Mouse (Mus musculus) urinary bladder, postnatal 14 days (tissue): ENCODE results near the gene Agap1.

Experiments used
- DNase-seq: peaks from one replicate; pipeline ENCODE4 v3.0.0; 2021; ENCODE audit warnings: low spot score

Gene Agap1

DNA sequence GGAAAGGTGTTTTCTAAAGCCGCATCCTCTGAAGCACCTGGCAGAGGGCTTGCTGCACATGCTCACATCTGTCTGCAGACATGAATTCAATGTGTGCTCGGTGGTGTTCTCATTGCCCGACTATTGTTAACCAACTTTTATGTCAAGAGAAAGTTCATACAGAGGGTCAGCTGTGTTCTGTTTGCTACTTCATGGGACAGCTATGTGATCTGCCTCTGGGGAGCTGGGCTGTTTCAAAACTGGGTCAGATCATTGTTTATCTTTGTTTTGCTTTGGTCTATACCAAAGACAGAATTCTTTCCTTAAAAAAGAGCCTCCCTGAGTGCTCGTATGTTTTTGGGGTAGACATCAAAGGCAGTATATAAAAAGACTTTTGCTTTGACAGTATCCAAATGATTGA, 89.5 kb downstream of the Agap1 start:
- no peak for DNase-seq

DNA sequence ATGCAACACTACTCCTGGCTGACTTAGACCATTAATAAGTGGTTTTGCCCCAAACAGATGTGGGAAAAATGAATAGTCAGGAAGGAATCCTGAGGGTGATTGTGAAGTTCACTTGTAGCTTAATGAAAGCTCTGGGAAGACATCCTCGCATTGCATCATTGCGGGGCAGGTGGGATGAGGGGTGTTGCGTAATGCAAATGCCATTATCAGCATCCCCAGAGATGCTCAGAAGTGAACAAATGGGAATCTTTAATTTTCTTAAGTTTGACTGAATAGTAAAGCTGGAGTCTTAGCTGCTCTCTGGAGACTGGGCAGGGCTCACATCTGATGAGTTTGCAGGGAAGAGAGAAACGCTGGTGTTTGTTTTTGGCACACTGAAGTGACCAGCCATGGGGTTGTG, 90.5 kb downstream of the Agap1 start:
- no peak for DNase-seq

DNA sequence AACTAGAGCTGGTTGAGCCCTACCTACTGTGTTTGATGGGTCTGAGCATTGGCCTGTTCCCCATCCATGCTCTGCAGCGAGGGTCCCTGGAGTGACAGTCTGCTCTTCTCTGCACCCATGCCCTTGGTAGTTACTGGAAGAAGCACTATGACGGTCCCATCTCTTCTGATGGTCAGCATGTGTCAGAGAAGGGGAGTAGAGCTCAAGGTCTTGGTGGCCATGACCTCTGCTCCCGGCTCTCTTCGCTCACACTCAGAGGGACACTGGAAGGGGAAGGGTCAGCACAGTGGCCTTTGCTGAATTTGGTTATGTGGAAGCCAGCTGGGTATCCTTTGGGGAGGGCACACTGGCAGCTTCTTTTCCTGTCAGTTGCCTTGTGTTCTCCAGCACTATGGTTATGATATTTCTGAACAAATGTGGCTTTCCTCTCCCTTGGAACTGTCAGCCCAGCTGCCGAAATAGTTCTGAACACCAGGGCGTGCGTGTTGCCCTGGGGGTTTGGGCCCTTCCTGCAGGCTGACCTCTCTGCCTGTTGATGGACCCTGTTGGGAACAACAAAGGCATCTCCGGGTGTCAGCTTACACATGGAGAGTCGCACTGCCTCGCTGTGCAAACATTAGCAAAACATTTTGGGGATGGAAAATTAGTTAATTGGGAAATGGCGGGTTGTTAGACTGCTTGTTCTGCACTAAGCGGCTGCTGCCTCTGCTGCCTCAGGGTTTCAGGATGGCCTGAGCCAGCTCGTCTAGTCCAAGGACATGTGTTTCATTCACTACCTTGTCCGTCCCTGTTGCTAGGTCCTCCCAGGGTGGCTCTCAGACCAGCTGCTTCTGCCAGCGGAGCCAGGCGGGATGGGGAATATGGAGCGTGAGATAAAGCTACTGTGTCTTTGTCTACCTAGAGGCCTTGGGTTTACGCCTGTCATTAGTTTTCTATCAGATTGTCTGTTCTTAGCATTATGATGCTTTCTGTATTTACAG, 93.2 kb downstream of the Agap1 start:
- DNase-seq = no peak

DNA sequence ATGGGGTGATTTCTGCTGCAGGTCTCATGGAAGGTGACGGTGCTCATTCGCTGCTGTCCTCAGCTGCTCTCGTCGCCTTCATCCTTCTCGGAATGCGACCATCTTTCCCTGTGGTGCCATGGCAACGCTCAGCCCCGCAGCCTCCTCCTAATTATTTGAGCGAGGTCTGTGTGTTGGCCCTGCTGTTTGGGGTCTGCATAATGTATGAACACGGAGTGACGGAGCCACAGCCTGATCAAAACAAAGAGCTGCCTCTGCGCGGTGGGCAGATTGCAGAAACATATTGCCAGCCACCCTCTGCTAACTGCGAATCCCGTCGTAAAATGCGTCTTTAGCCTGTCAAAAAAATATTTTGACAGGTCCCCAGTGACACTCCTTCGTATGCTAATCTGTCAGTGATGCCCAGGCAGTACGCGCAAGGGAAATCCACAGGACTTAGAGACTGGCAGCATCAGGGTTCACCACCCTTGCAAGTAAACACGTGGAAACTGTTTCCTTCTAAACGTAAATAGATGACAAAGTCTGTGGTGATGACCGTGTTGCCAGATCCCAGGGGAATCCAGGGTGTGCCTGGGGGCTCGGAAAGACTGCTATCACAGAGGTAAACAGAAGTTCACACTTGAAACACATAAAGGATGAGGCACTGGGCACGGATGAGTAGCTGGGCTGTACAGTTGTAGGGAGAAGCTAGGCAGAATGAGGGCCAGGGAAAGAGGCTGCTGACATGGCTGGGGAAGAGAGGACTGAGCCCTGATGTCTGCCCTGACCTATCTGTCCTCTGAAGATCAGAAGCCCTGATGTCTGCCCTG, 95.7 kb downstream of the Agap1 start:
- no peak for DNase-seq

DNA sequence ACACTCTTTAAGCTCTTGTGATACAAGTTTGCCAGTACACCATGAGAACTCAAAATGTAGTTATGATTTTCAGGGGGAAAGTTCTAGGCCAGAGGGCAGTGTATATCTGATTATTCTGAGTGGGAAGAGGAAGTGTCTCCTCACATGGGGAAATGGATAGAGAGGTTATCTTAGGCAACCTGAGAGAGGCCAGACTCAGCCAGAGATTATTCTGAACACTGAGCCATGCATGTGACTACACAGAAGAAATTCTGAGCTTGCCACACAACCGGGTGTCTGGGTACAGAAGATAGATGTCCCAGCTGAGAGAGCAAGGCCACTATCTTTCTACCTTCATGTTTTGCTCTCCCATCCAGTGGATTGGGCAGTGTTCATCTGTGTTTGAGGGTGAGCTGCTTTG, 97.9 kb downstream of the Agap1 start:
- no peak for DNase-seq

DNA sequence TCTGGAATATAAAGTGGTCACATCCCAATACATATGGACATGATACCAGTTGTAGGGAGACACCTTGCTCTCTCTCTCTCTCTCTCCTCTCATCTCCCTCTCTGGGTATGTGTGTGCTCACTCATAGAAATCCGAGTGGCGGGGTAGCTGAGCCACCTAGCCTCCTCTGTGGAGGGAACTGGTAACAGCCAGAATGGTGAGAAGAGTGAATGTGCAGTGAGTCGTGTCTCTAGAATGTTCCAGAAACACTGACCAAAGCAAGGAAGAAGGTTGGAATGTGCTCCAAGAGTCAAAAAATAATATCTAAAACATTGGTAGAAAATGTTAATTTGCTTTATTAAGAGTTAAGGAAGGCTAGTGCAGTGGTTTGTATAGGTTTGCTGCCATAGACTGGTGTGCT, 99.2 kb downstream of the Agap1 start:
- DNase-seq = no peak

DNA sequence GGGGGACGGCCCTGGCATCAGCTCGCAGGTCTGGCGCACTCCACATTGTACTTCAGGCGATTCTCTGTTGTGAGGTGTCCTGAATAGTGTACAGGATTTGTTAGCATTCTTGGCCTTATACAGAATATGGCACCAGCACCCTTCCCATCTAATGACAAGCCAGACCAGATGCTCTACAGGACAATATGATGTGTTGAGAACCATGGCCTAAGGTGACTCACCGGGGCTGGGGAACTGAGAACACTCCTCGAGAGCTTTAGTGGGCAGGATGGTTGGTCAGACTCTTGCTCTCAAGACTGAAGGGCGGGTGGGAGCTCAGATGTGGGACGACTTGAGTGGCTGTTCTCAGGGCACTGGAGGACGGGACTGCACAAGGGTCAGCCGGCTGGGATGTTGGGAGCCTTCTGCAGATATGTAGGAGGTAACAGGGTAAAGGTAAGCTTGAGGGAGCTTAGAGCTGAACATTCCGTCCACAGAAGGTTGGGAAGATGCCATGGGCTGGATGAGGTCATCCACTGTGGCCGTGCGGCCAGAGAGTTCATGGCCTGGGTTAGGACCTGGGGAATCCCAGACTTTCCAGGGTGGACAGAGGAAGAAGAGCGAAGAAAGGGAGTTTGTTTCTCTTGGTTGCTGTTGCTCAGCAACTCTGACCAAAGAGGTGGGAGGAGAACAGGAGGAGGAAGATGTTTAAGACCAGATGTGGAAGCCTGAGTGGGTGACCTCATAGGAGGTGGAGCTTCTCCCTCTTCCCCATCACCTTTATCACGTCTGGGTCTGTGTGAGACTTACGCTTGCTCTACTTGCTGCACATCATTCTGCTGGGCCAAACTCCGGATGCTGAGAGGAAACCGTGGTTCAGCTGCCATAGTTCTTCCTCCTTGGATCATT, 100.6 kb downstream of the Agap1 start:
- DNase-seq = peak; percentile 54

DNA sequence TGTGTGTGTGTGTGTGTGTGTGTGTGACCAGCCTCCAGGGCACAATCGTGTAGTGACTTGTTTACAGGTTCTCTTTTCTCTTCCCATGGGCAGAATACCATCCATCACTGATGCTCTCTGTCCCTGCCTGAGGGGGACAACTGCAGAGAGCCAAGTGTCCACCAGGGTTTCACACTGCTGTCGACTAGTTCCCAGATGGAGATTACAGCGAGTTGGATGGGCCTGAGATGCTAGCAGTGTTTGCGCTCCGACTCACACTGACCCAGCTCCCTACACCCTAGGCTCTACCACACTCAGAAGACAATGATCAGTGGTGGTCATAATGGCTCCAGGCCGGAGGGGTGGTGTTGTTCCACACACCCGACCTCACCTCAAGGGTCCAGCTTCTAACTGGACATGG, 101.4 kb downstream of the Agap1 start:
- DNase-seq = no peak

DNA sequence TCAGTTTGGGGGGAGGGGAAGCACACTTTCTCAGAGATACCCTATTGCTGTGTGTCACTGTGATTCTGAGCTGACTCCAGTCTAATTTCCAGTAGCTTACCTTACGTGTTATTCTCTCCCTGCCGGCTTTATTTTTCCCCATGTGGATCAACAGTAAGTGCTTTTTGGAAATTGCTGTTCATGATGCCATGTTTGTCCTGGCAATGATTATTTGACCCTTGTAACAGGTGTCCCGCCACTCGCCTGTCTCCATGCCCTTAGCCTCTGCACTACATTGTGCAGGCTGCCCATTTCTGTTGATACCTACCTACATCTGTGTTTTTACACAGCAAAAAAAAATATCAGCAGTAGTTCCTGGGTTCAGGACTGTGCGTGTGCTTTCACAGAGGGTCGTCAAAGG, 102.8 kb downstream of the Agap1 start:
- DNase-seq = no peak

DNA sequence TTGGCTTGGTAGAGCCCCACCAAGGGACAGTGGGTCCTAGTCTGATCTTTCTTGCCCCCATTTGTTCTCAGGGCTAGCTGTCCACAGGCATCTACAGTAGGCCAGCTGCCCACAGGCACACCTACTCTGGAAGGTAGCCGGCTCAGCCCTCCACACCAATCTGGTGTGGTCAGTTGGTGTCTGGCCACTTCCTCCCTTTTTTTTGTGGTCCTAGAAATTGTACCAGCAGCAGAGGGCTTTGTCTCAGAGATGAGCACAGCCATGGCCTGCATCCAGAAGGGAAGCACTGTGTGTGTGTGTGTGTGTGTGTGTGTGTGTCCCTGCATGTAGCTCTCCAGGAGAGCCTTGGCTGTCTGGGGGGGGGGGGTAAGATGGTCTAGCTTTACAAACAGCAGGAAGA, 103.5 kb downstream of the Agap1 start:
- no peak for DNase-seq

DNA sequence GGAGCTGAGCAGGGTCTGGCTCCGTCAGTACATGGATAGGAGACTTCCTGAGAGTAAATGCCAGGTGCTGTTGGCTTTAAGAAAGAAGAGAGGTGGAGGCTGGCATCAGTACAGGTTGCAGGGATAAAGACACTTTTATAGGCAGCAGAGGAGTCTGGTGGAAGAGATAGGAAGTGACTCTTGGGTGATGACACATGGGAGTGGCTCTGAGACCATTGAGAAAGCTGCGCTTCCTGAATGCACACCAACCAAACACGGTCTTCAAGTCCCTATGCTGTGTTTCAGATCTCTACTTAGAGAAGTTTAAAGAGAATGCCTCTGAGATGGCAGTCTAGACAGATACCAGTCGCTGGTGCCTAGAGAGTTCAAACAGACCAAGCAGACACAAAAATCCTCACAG, 108.8 kb downstream of the Agap1 start:
- no peak for DNase-seq

DNA sequence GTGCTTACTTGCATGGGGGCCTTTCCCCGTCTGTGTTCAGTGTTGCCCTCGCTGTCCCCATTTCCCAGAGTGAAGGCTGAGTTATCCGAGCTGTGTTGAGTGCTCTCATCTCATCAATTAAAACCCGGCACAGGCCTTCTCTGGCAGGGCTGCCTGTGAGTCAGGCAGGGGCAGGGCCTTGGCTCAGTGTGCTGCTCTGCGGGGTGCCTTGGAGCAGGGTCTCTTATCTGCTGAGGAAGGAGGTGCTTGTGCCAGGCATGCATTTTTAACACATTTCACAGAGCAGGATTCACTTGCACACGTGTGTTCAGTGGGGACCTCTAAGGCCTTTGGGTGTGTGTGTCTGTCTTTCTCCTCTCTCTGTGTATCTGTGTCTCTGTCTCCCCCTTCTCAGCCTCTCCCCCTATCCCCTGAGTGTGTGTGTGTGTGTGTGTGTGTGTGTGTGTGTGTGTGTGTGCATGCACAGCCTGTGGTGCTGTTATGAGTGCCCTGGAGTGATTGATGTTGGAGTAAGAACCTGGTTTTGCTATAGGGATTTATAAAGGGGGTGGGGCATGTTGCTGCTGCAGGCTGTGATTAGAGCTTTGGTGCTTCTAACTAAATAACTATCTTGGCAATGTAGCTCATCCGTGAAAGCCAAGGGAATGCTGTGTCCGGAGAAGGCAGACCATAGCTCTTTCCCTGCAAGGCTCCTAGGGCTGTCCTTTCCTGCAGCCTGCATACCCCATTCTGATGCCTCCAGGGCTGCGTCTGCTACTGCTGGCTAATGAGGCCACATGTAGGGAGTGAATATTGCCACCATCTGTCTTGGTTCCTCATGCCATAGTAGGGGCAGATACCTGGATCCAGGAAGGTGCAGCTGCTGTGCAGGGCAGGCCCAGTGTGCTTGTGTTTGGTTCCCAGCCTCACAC, 112.2 kb downstream of the Agap1 start:
- peak; percentile 36 for DNase-seq

DNA sequence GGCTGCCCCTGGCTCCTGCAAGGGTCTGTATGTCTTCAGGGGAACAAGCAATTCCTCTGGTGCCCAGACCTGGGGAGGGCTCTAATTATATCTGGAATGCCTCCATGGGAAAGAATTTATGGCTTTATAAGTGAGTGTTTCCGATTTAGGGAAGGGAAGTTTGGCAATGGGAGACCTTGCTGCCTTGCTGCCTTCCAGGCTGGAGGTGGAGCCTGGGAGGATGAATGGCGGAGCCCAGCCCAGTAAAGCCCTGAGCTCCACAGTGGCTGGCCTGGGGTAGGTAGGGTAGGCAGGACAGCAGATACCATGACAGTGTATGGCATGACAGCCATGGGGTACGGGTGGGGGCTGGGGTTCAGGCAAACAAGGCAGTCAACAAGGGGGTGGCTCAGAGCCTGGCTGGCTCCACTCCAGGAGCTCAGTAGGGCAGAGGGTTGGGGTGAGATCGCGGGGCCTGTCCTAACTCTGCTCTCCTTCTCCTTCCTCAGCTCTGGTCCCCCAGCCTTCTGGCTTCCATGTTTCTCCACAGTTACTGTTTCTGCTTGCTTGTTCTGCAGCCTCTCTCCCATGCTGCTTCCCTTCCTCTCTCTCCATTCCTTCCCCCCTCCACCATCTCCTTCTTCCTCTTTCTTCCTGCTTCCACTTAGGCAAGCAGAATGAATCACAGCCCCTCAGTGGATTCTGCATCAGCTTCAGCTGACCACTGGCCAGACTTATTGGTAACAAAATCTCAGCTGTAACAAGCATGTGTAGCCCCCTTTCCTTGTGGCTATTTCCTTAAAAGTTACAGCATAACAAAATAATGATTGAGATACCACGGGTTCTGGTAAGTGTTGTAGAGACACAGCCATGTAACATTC, 114.2 kb downstream of the Agap1 start:
- no peak for DNase-seq

DNA sequence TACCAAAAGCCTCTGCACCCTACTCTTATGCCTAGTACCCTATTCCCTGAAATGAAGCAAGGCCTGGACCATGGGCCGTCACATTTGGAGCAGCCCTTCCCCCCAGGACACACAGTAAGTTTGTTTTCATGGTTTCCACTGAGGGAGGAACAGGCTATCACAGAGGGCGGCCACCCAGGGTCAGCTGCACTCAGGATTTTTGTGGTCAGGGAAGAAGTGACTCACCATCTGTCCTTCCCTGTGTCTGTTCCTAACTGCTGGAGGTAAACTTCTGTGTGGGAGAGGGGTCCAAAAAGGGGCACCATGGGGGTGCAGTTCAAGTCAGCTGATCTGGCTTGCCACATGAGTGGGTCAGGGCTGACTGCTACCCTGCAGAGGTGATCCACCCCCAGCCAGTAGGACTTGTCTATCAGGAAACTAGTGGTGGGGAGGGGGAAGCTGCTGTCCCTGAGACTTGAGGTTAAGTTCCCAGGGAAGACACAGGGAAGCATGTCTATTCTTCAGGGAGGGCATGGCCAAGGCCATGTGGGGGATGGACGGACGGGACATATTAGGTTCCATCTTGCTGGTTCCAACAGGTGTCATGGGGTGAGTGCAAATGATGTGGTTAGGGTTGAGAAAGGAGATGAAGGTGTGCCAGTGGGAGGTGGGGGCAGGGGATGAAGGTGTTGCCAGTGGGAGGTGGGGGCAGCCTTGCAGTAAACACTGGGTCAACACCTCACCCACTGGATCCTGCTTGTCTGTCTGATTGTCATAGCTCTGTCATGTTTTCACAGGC, 116.1 kb downstream of the Agap1 start:
- DNase-seq = peak; percentile 29

DNA sequence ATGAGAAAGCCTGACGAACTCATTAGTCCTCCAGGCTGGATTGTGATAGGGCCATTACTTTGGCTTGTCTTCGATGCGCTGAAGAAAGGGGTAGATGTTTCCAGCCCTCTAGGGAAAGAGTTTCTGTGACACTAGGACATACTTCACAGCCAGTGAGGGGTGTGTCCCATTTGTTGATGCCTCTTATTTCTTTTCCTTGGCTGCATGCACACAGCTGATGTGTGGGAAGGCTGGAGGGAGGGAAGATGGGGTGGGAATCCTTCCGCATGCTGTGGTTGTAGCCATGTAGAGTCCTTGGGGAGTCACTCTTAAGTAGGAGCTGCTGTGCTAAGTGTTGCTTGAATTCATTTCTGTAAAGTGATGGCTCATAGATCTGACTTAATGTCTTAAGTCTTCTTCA, 118.9 kb downstream of the Agap1 start:
- DNase-seq = no peak

DNA sequence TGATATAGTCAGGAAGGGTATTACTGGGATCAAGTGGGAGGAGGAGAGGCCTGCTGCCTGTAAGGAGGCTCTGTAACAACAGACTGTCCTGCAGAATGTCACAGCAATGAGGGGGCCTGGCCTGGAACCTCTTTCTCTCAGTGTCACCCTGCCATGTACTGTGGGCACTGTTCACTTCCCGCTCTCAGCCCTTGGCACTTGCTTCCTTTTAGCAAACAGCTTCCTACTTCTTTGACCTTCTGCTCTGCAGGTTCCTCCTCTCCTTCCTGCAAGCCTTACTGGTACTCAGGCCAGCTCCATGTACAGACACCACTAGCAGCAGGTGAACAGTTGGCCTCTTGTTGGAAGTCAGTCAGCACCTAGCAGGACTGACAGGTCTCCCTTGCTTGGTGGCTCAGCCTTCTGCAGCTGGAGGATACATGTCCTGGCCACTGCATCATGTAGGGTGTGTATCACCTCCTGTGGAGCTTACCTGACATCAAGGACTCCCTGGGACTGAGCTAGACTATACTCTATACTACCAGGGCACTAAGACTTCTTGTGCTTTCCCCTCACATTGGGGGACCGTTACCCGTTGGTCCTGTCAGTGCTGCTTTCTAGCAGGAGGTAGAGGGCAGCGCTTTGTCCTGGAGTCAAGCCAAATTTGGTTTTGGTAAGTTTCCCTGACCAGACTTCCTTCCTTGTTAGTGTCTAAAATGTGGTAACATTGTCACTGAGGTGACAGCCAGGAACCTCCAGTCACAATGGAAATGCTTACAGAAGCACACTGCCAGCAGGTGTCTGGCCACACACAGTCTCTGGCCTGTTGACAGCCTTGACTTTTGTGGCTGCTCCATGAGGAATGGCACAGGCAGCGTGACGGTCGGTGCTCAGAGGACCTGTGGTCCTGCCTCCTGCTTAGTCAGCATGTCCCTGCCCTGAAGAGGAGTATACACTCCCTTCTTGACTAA, 120.6 kb downstream of the Agap1 start:
- DNase-seq = no peak

DNA sequence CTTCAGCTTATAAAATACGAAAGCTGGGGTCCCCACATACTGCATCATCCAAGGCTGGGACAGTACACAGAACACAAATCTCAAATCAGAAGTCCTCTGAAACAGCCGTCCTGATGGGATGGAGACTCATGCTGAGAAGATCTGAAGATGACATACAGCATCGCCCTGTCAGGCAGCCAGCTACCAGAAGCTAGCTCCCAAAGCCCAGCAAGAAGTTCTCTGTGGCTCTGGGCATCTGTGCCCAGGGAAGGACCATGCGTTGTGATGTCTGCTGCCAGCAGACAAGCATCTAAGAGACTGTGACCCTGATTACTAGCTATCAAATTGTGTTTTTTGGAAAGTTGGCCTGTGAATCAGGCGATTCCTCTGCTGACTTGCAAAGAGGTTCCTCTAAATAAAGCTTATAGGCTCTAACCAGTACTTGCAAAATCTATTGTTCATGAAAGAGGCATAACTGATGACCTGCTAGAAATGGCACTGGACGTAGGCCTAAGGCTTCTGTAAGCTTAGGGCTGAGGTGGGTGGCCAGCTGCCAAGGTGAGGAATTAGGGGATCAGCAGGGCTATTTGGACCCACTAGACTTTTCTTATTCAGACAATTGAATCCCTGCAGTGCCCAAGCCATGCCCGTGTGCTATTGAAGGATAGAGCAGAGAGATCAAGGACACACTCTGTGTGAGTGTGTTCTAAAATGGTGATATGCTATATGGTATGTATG, 121.7 kb downstream of the Agap1 start:
- no peak for DNase-seq
